Mouse (Mus musculus): Measurements from ENCODE around the gene Casc3.

GRCm38 (mm10) chr11:98785214-98785613 is 19.5 kb upstream of the Casc3 start:
- TF ChIP-seq EP300 (IDR thresholded peaks at IDR 0.05; ENCODE audit: low read depth) = no peak
- no peak for TF ChIP-seq CTCF (IDR thresholded peaks at IDR 0.05; ENCODE audit: low read depth)

Measured in liver, postnatal 0 days (tissue).